Mouse (Mus musculus) erythroblast, embryonic 14.5 days (primary cell): Measurements from ENCODE around the gene Picalm. TPM values are rescaled to one million over a fixed set of nuclear protein-coding genes. Genes with fewer than 3 reads are reported as not detected.

ENCODE experiments used
- H3K27me3 ChIP-seq: 2 replicates; pipeline ENCODE4 v1.6.1; 2012; ENCODE audit warnings: inconsistent platforms; ENCODE audit not compliant: control insufficient read depth
- H3K36me3 ChIP-seq: 2 replicates; pipeline ENCODE4 v1.6.1; 2012; ENCODE audit warnings: mild to moderate bottlenecking, inconsistent platforms; ENCODE audit not compliant: control insufficient read depth
- H3K4me1 ChIP-seq: 2 replicates; pipeline ENCODE4 v1.6.1; 2012; ENCODE audit warnings: inconsistent platforms; ENCODE audit not compliant: control insufficient read depth
- H3K4me3 ChIP-seq: replicated peaks from 2 replicates; pipeline ENCODE3; 2012; ENCODE audit warnings: moderate library complexity, mild to moderate bottlenecking, inconsistent platforms
- H3K9me3 ChIP-seq: 2 replicates; pipeline ENCODE4 v1.6.1; 2012; ENCODE audit warnings: low read length, inconsistent platforms, mixed read lengths; ENCODE audit not compliant: control insufficient read depth
- GATA1 ChIP-seq: IDR thresholded peaks from 2 replicates; pipeline ENCODE4 v1.6.1; 2012; ENCODE audit warnings: low read length, inconsistent platforms, mixed read lengths
- TAL1 ChIP-seq: IDR thresholded peaks from 3 replicates; pipeline ENCODE4 v1.6.1; 2012; ENCODE audit warnings: low read length, inconsistent platforms, mixed read lengths
- polyA plus RNA-seq: library from polyadenylated mRNA; stranded (reverse); fragments of >175 nt; gene quantifications from 2 replicates; pipeline ENCODE4 v1.2.3, GENCODE M21; 2012

Gene Picalm
- polyA plus RNA-seq, 1 experiment, result 37.6 TPM

- peaks cover 67% of the 10 kb centered on the region for H3K4me1 ChIP-seq
- no peak overlapping the region for H3K4me3 ChIP-seq
- H3K36me3 ChIP-seq, result no peaks in the 10 kb centered on the region
- peaks cover 16% of the 10 kb centered on the region for H3K27me3 ChIP-seq
- TF ChIP-seq GATA1 (no peak), TAL1 (no peak)
- H3K9me3 ChIP-seq, result peaks cover 3% of the 10 kb centered on the region
These were observed 34.1 kb upstream of the Picalm start for GRCm38 (mm10) chr7:90095766-90096372.

GRCm38 (mm10) chr7:90096609-90097008 is 33.4 kb upstream of the Picalm start:
- no peaks in the 10 kb centered on the region for H3K36me3 ChIP-seq
- TF ChIP-seq GATA1, result no peak
- TF ChIP-seq TAL1, result no peak

GRCm38 (mm10) chr7:90098253-90098652 is 31.8 kb upstream of the Picalm start:
- H3K4me1 ChIP-seq, result peaks cover 63% of the 10 kb centered on the region
- TF ChIP-seq TAL1, result no peak
- TF ChIP-seq GATA1, result no peak
- no peaks in the 10 kb centered on the region for H3K36me3 ChIP-seq
- no peak overlapping the region for H3K4me3 ChIP-seq
- H3K9me3 ChIP-seq, result peaks cover 3% of the 10 kb centered on the region
- peaks cover 16% of the 10 kb centered on the region for H3K27me3 ChIP-seq

More at GRCm38 (mm10) chr7:90096609-90097008, 33.4 kb upstream of the Picalm start:
- H3K4me1 ChIP-seq, result peaks cover 73% of the 10 kb centered on the region
- no peak overlapping the region for H3K4me3 ChIP-seq
- H3K9me3 ChIP-seq, result peaks cover 3% of the 10 kb centered on the region
- peaks cover 16% of the 10 kb centered on the region for H3K27me3 ChIP-seq

GRCm38 (mm10) chr7:90099248-90099647 is 30.8 kb upstream of the Picalm start:
- Histone ChIP-seq H3K4me1 (peaks cover 59% of the 10 kb centered on the region), H3K4me3 (no peak overlapping the region), H3K9me3 (peaks cover 3% of the 10 kb centered on the region), H3K36me3 (no peaks in the 10 kb centered on the region), H3K27me3 (peaks cover 16% of the 10 kb centered on the region)
- no peak for TF ChIP-seq TAL1
- TF ChIP-seq GATA1, result no peak

- no peak overlapping the region for H3K4me3 ChIP-seq
- H3K36me3 ChIP-seq, result no peaks in the 10 kb centered on the region
- H3K4me1 ChIP-seq, result peaks cover 58% of the 10 kb centered on the region
- TF ChIP-seq GATA1, result no peak
- H3K27me3 ChIP-seq, result peaks cover 11% of the 10 kb centered on the region
- no peaks in the 10 kb centered on the region; the same call in 1 of the 2 replicates for H3K9me3 ChIP-seq
These were observed 29.3 kb upstream of the Picalm start for GRCm38 (mm10) chr7:90100614-90101160.

- Histone ChIP-seq H3K9me3 (no peaks in the 10 kb centered on the region), H3K27me3 (peaks cover 4% of the 10 kb centered on the region), H3K4me1 (peaks cover 14% of the 10 kb centered on the region), H3K4me3 (no peak overlapping the region), H3K36me3 (no peaks in the 10 kb centered on the region)
- TF ChIP-seq GATA1 (no peak), TAL1 (no peak)
These were observed 13.9 kb upstream of the Picalm start for GRCm38 (mm10) chr7:90116100-90116499.

- H3K9me3 ChIP-seq, result no peaks in the 10 kb centered on the region
- peaks cover 22% of the 10 kb centered on the region for H3K4me1 ChIP-seq
- no peak overlapping the region for H3K4me3 ChIP-seq
- H3K27me3 ChIP-seq, result 0 out of 2 replicates have a peak, but pooled peaks cover 2% of the 10 kb centered on the region
- no peak for TF ChIP-seq TAL1
- TF ChIP-seq GATA1, result no peak
- H3K36me3 ChIP-seq, result peaks cover 7% of the 10 kb centered on the region
These were observed 9.9 kb upstream of the Picalm start for GRCm38 (mm10) chr7:90120106-90120505.

- peaks cover 45% of the 10 kb centered on the region for H3K4me1 ChIP-seq
- 0 out of 2 replicates have a peak, but pooled peaks cover 2% of the 10 kb centered on the region for H3K27me3 ChIP-seq
- H3K9me3 ChIP-seq, result no peaks in the 10 kb centered on the region
- TF ChIP-seq GATA1 (no peak), TAL1 (no peak)
- peaks cover 9% of the 10 kb centered on the region for H3K36me3 ChIP-seq
- no peak overlapping the region for H3K4me3 ChIP-seq
These were observed 5.0 kb upstream of the Picalm start for GRCm38 (mm10) chr7:90124991-90125390.

- H3K9me3 ChIP-seq, result no peaks in the 10 kb centered on the region
- TF ChIP-seq GATA1 (no peak), TAL1 (no peak)
- H3K4me3 ChIP-seq, result peak overlapping the region; percentile 100
These were observed 1.3 kb upstream of the Picalm start for GRCm38 (mm10) chr7:90128631-90129200.

More at GRCm38 (mm10) chr7:90128631-90129200, 1.3 kb upstream of the Picalm start:
- Histone ChIP-seq H3K27me3 (no peaks in the 10 kb centered on the region), H3K36me3 (peaks cover 28% of the 10 kb centered on the region), H3K4me1 (peaks cover 38% of the 10 kb centered on the region)
